28 mouse cellular contexts compared by ENCODE assay signal in the genomic region with DNA sequence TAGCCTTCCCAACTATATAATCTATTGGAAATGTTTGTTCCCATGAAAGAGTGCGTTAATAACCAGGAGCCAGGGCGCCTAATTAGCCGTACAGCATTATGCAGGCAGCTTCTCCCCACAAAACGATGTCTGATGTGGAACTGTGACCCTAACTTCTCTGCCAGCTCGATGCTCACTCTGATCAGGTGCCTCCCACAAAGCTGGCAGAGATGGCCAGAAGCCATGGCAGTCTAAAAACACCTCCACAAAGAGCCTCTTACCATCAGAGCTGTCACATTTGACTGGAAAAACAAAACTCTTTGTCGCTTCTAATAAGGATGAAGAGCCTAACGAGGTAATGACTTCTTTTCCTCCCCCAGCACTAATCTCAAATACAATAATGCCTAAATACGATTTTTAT.
DNase-seq lines count a peak whose midpoint lies in the region; ATAC-seq lines count a peak whose summit lies in the region.
"Had no signal": no experiment of that assay in that cellular context is flagged by ENCODE, and none has a peak within 500 bp of the region (broad histone marks: within the 10 kb centered on the region; RNA-seq: fewer than 3 reads in every experiment).

No protein-coding gene starts in this region.

- 0 out of 2 replicates have a peak, but pooled peaks cover 3% of the 10 kb centered on the region for H3K27me3 ChIP-seq in midbrain, embryonic 13.5 days
- no peaks in the 10 kb centered on the region for H3K27me3 ChIP-seq in midbrain, embryonic 11.5 days (ENCODE audit: control insufficient read depth, insufficient read depth, low read length)
- H3K27me3 ChIP-seq in neural tube, embryonic 13.5 days = no peaks in the 10 kb centered on the region
- H3K27me3 ChIP-seq in neural tube, embryonic 15.5 days (replicated peaks) = no peaks in the 10 kb centered on the region
- H3K27me3 ChIP-seq: embryonic facial prominence, embryonic 12.5 days; embryonic facial prominence, embryonic 15.5 days had no signal

- ATAC-seq in midbrain, embryonic 13.5 days = peak; percentile 68; the same call in 1 of the 2 replicates
- ATAC-seq in midbrain, embryonic 11.5 days (ENCODE audit: low FRiP score) = no peak
- no peak for ATAC-seq in neural tube, embryonic 13.5 days (ENCODE audit: low read depth)
- no peak for ATAC-seq in neural tube, embryonic 15.5 days (ENCODE audit: low FRiP score)
- no peak for ATAC-seq in cerebellum, adult (ENCODE audit: insufficient number of reproducible peaks, low FRiP score, low TSS enrichment)
- ATAC-seq: activated CD4-positive, CD25-positive, alpha-beta regulatory T cell, adult 4 months; CD4-positive, CD25-positive, alpha-beta regulatory T cell, adult 4 months; forebrain, embryonic 16.5 days; hindbrain, postnatal 0 days; inflammation-experienced regulatory T-cells, adult 6 months had no signal

- H3K4me3 ChIP-seq in midbrain, embryonic 13.5 days (replicated peaks) = no peak overlapping the region
- H3K4me3 ChIP-seq in midbrain, embryonic 11.5 days (ENCODE audit: low read depth, low read length) = no peak overlapping the region
- no peak overlapping the region for H3K4me3 ChIP-seq in neural tube, embryonic 13.5 days
- no peak overlapping the region for H3K4me3 ChIP-seq in neural tube, embryonic 15.5 days (replicated peaks)
- H3K4me3 ChIP-seq: embryonic facial prominence, embryonic 12.5 days; embryonic facial prominence, embryonic 15.5 days; erythroblast, embryonic 14.5 days; heart, adult 2 months; heart, embryonic 10.5 days; heart, embryonic 13.5 days had no signal

- H3K36me3 ChIP-seq in midbrain, embryonic 13.5 days = no peaks in the 10 kb centered on the region
- no peaks in the 10 kb centered on the region for H3K36me3 ChIP-seq in midbrain, embryonic 11.5 days (ENCODE audit: control insufficient read depth, insufficient read depth, low read length)
- H3K36me3 ChIP-seq in neural tube, embryonic 13.5 days = no peaks in the 10 kb centered on the region
- H3K36me3 ChIP-seq in neural tube, embryonic 15.5 days = no peaks in the 10 kb centered on the region
- H3K36me3 ChIP-seq: embryonic facial prominence, embryonic 12.5 days; embryonic facial prominence, embryonic 15.5 days; heart, embryonic 10.5 days; heart, embryonic 13.5 days had no signal

- no peak overlapping the region for H3K9ac ChIP-seq in midbrain, embryonic 13.5 days (replicated peaks)
- no peak overlapping the region for H3K9ac ChIP-seq in midbrain, embryonic 11.5 days (ENCODE audit: low read length)
- no peak overlapping the region for H3K9ac ChIP-seq in neural tube, embryonic 13.5 days
- H3K9ac ChIP-seq in neural tube, embryonic 15.5 days (replicated peaks) = no peak overlapping the region
- H3K9ac ChIP-seq: embryonic facial prominence, embryonic 12.5 days; embryonic facial prominence, embryonic 15.5 days; heart, embryonic 13.5 days; hindbrain, embryonic 14.5 days had no signal

- H3K4me1 ChIP-seq in midbrain, embryonic 13.5 days (replicated peaks) = peaks cover 18% of the 10 kb centered on the region; the same call in 1 of the 2 replicates
- no peaks in the 10 kb centered on the region for H3K4me1 ChIP-seq in midbrain, embryonic 11.5 days (ENCODE audit: control insufficient read depth, insufficient read depth, low read length)
- H3K4me1 ChIP-seq in neural tube, embryonic 13.5 days (replicated peaks) = 0 out of 2 replicates have a peak, but pooled peaks cover 5% of the 10 kb centered on the region
- 0 out of 2 replicates have a peak, but pooled peaks cover 3% of the 10 kb centered on the region for H3K4me1 ChIP-seq in neural tube, embryonic 15.5 days
- H3K4me1 ChIP-seq: embryonic facial prominence, embryonic 12.5 days; embryonic facial prominence, embryonic 15.5 days; heart, embryonic 10.5 days; heart, embryonic 13.5 days had no signal

- DNase-seq in midbrain, embryonic 11.5 days (ENCODE audit: low spot score, missing footprints) = no peak
- DNase-seq in retina, embryonic 14.5 days (ENCODE audit: low spot score) = peak; percentile 9
- DNase-seq: adrenal gland, adult 8-10 months; adrenal gland, postnatal 25 days; cerebellum, adult 11 months; cerebellum, adult 2 months; cerebellum, adult 9-11 months; cerebellum, postnatal 25 days; gastrocnemius, postnatal 10 days; gastrocnemius, postnatal 36 days; heart, adult 2 months; heart, postnatal 14 days; heart, postnatal 4 days had no signal

- whole genome bisulfite sequencing in midbrain, embryonic 13.5 days = 56% methylated on average over 8 of the region's 8 CpGs
- WGBS in midbrain, embryonic 11.5 days = 68% methylated on average over 8 of the region's 8 CpGs
- 60% methylated on average over 8 of the region's 8 CpGs for WGBS in neural tube, embryonic 13.5 days
- 56% methylated on average over 8 of the region's 8 CpGs for whole genome bisulfite sequencing in neural tube, embryonic 15.5 days

- no peak overlapping the region for H3K4me2 ChIP-seq in midbrain, embryonic 13.5 days (replicated peaks)
- no peak overlapping the region for H3K4me2 ChIP-seq in midbrain, embryonic 11.5 days
- H3K4me2 ChIP-seq in neural tube, embryonic 13.5 days = no peak overlapping the region
- H3K4me2 ChIP-seq in neural tube, embryonic 15.5 days = no peak overlapping the region
- H3K4me2 ChIP-seq: embryonic facial prominence, embryonic 12.5 days; embryonic facial prominence, embryonic 15.5 days; heart, embryonic 13.5 days; hindbrain, embryonic 14.5 days had no signal

- no peak overlapping the region for H3K27ac ChIP-seq in midbrain, embryonic 13.5 days
- no peak overlapping the region for H3K27ac ChIP-seq in midbrain, embryonic 11.5 days (ENCODE audit: low read depth, low read length)
- H3K27ac ChIP-seq in neural tube, embryonic 13.5 days (replicated peaks) = 0 out of 2 replicates have a peak overlapping the region, but pooled peaks have one; percentile 9
- H3K27ac ChIP-seq in neural tube, embryonic 15.5 days (replicated peaks) = no peak overlapping the region
- H3K27ac ChIP-seq: embryonic facial prominence, embryonic 12.5 days; embryonic facial prominence, embryonic 15.5 days; heart, adult 2 months; heart, embryonic 10.5 days; heart, embryonic 13.5 days; hindbrain, embryonic 14.5 days; hindbrain, postnatal 0 days had no signal

- H3K9me3 ChIP-seq in midbrain, embryonic 13.5 days = no peaks in the 10 kb centered on the region
- no peaks in the 10 kb centered on the region; the same call in 1 of the 2 replicates for H3K9me3 ChIP-seq in midbrain, embryonic 11.5 days (ENCODE audit: control insufficient read depth, low read length)
- H3K9me3 ChIP-seq in neural tube, embryonic 13.5 days = no peaks in the 10 kb centered on the region
- H3K9me3 ChIP-seq in neural tube, embryonic 15.5 days (replicated peaks) = no peaks in the 10 kb centered on the region
- H3K9me3 ChIP-seq: embryonic facial prominence, embryonic 12.5 days; embryonic facial prominence, embryonic 15.5 days; heart, embryonic 10.5 days; heart, embryonic 13.5 days had no signal
